Mouse (Mus musculus): ENCODE results near the gene Olfr490.

Olfr490 gene

GRCm38 (mm10) chr7:108288834-108289233 is at the start of gene Olfr490:
Gene Olfr490 (minus strand): TSS chr7:108288934.
- ATAC-seq (ENCODE audit: low TSS enrichment): no peak

DNA sequence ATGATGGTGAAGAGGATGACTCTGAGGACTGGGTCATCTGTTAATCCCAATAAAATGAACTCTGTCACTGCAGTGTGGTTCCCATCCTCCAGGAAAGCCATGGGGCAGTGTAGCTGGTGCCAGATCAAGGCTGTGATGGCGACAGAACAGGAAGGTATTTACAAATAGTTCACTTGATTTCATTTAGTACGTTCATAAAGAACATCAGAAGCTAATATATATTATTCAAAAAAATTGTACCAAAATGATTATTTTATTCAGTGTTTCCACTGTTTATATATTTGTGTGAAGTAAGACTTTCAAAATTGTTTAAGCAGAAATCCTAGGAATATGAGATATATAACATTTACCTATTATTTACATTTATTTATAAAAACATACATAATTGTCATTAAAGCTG is 34.8 kb upstream of the Olfr490 start, which contains the start of gene Olfr492:
TSS of gene Olfr492 (minus strand) at position 101 of the 400 bp plus-strand sequence.
- ATAC-seq (ENCODE audit: low TSS enrichment): no peak

- no peak for ATAC-seq (ENCODE audit: low TSS enrichment)
Measured at GRCm38 (mm10) chr7:108313151-108313550, 24.4 kb upstream of the Olfr490 start, which contains the start of gene Olfr491. Gene Olfr491 (plus strand): TSS chr7:108313451.

- no peak for ATAC-seq (ENCODE audit: low TSS enrichment)
Measured at GRCm38 (mm10) chr7:108258247-108258646, 30.5 kb downstream of the Olfr490 start, which contains the start of gene Olfr488. Gene Olfr488 (minus strand): TSS chr7:108258347.

Data from frontal cortex, adult (tissue).